10 mouse cellular contexts compared by ENCODE assay signal in genomic region chr3:142439591-142440093, GRCm38 (mm10). TPM values are rescaled to one million over a fixed set of nuclear protein-coding genes. Genes with fewer than 3 reads are reported as not detected.
DNase-seq lines count a peak whose midpoint lies in the region; ATAC-seq lines count a peak whose summit lies in the region.
"Had no signal": no experiment of that assay in that cellular context is flagged by ENCODE, and none has a peak within 500 bp of the region (broad histone marks: within the 10 kb centered on the region; RNA-seq: fewer than 3 reads in every experiment).

No protein-coding gene starts in this region.

- H3K9ac ChIP-seq in hindbrain, embryonic 16.5 days (ENCODE audit: low read depth, low read length) = no peak overlapping the region
- H3K9ac ChIP-seq: embryonic facial prominence, embryonic 12.5 days; neural tube, embryonic 13.5 days had no signal

- no peak overlapping the region for H3K4me2 ChIP-seq in hindbrain, embryonic 16.5 days (ENCODE audit: low read length)
- H3K4me2 ChIP-seq: embryonic facial prominence, embryonic 12.5 days; neural tube, embryonic 13.5 days had no signal

- peak overlapping the region; percentile 50 for H3K27ac ChIP-seq in hindbrain, embryonic 10.5 days
- H3K27ac ChIP-seq in hindbrain, embryonic 16.5 days (ENCODE audit: low read depth, low read length) = no peak overlapping the region
- H3K27ac ChIP-seq: embryonic facial prominence, embryonic 12.5 days; neural tube, embryonic 13.5 days had no signal

- H3K27me3 ChIP-seq in hindbrain, embryonic 10.5 days (ENCODE audit: insufficient read depth, poor library complexity, severe bottlenecking) = no peaks in the 10 kb centered on the region
- H3K27me3 ChIP-seq in hindbrain, embryonic 16.5 days (replicated peaks; ENCODE audit: control insufficient read depth, insufficient read depth, low read length) = no peaks in the 10 kb centered on the region
- H3K27me3 ChIP-seq: embryonic facial prominence, embryonic 12.5 days; neural tube, embryonic 13.5 days had no signal

- peaks cover 34% of the 10 kb centered on the region for H3K4me1 ChIP-seq in hindbrain, embryonic 10.5 days (replicated peaks)
- no peaks in the 10 kb centered on the region for H3K4me1 ChIP-seq in hindbrain, embryonic 16.5 days (ENCODE audit: control insufficient read depth, insufficient read depth, low read depth, low read length)

- no peaks in the 10 kb centered on the region for H3K9me3 ChIP-seq in hindbrain, embryonic 10.5 days
- H3K9me3 ChIP-seq in hindbrain, embryonic 16.5 days (ENCODE audit: control insufficient read depth, low read length) = no peaks in the 10 kb centered on the region
- H3K9me3 ChIP-seq: embryonic facial prominence, embryonic 12.5 days; neural tube, embryonic 13.5 days had no signal

- WGBS in hindbrain, embryonic 10.5 days = 51% methylated on average over 7 of the region's 7 CpGs
- 54% methylated on average over 7 of the region's 7 CpGs for WGBS in hindbrain, embryonic 16.5 days

- ATAC-seq in hindbrain, embryonic 16.5 days = no peak
- ATAC-seq in megakaryocyte-erythroid progenitor cell, adult 5-6 weeks (replicated peaks; ENCODE audit: low FRiP score, low TSS enrichment, poor library complexity, severe bottlenecking) = peak; percentile 9; the same call in 1 of the 2 replicates

- peak; percentile 35 for DNase-seq in hindbrain, embryonic 10.5 days (ENCODE audit: low spot score)
- peak; percentile 75 for DNase-seq in gonadal fat pad, adult 2 months (ENCODE audit: low read depth)
- DNase-seq in kidney, adult 8-10 months = peak; percentile 46 to 50
- no peak for DNase-seq in right cerebral cortex, postnatal 10 days (ENCODE audit: low spot score in 2 of 2)
- DNase-seq in spleen, adult 18-20 months = no peak
- no peak for DNase-seq in frontal cortex, postnatal 14 days (ENCODE audit: low spot score in 2 of 2)

- H3K4me3 ChIP-seq in hindbrain, embryonic 10.5 days = no peak overlapping the region
- no peak overlapping the region for H3K4me3 ChIP-seq in hindbrain, embryonic 16.5 days (ENCODE audit: low read length)
- H3K4me3 ChIP-seq: embryonic facial prominence, embryonic 12.5 days; neural tube, embryonic 13.5 days had no signal

- no peaks in the 10 kb centered on the region for H3K36me3 ChIP-seq in hindbrain, embryonic 10.5 days
- no peaks in the 10 kb centered on the region for H3K36me3 ChIP-seq in hindbrain, embryonic 16.5 days (ENCODE audit: control insufficient read depth, insufficient read depth, low read length)
- H3K36me3 ChIP-seq: embryonic facial prominence, embryonic 12.5 days; neural tube, embryonic 13.5 days had no signal

RNA-seq across cellular contexts. Expression of gene Pdlim5, which starts 44.1 kb away (rescaled TPM):
- polyA plus RNA-seq in hindbrain, embryonic 10.5 days (2016; fragmentation: Nextera tagmentation; extraction: Ambion mirVana) = 14.6 and 19.3 TPM in 2 replicates
- polyA plus RNA-seq in hindbrain, embryonic 16.5 days (2015; fragmentation: Nextera tagmentation; extraction: Ambion mirVana) = 19.2 and 20.2 TPM in 2 replicates
- 39.3 and 56.7 TPM in 2 replicates for polyA plus RNA-seq in gonadal fat pad, adult 2 months (2012; rRNA removed)
- total RNA-seq in megakaryocyte-erythroid progenitor cell, adult 5-6 weeks (2014; fragmentation: Nextera tagmentation) = 20.0 and 24.0 TPM in 2 replicates
- 13.2 and 17.9 TPM in 2 replicates for total RNA-seq in megakaryocyte-erythroid progenitor cell, adult 5-6 weeks (2017)

RNA-seq across cellular contexts. Expression of gene Gbp5, which starts 54.1 kb away (rescaled TPM):
- polyA plus RNA-seq in hindbrain, embryonic 10.5 days (2016; fragmentation: Nextera tagmentation; extraction: Ambion mirVana) = 0.07 TPM in 1 of 2 replicates, not detected in the other
- 0.19 and 0.39 TPM in 2 replicates for polyA plus RNA-seq in hindbrain, embryonic 16.5 days (2015; fragmentation: Nextera tagmentation; extraction: Ambion mirVana)
- polyA plus RNA-seq in gonadal fat pad, adult 2 months (2012; rRNA removed) = 1.9 and 2.8 TPM in 2 replicates
- 5.1 TPM in 1 of 2 replicates, not detected in the other for total RNA-seq in megakaryocyte-erythroid progenitor cell, adult 5-6 weeks (2014; fragmentation: Nextera tagmentation)
- 1.4 and 3.3 TPM in 2 replicates for total RNA-seq in megakaryocyte-erythroid progenitor cell, adult 5-6 weeks (2017)

Comparison
In these comparisons a context has a peak if more than half of its experiments do, and no peak if none do; other contexts are left out.
1. DNase-seq: peak in hindbrain, embryonic 10.5 days (single experiment), gonadal fat pad, adult 2 months (single experiment) and kidney, adult 8-10 months (2 of 2); none in right cerebral cortex, postnatal 10 days (0 of 2), spleen, adult 18-20 months (0 of 2) and frontal cortex, postnatal 14 days (0 of 2).